Mouse (Mus musculus) liver, adult (tissue): ENCODE measurements around the gene Cntrl.
A peak's percentile ranks its signal among the peaks of the same experiment; 100 is the strongest.

ENCODE experiments used
- GATA4 ChIP-seq: IDR thresholded peaks from 2 replicates; pipeline ENCODE4 v1.6.1; 2014; ENCODE audit warnings: mild to moderate bottlenecking, low read length; ENCODE audit not compliant: insufficient replicate concordance

The Cntrl gene

GRCm38 (mm10) chr2:35109141-35109923 is at the start of gene Cntrl:
Cntrl (plus strand) TSS chr2:35109492.
- no peak; the same call in 1 of the 2 replicates for TF ChIP-seq GATA4

GRCm38 (mm10) chr2:35060256-35060655 is 49.0 kb upstream of the Cntrl start:
- TF ChIP-seq GATA4, result 0 out of 2 replicates have a peak, but pooled peaks have one; percentile 13

GRCm38 (mm10) chr2:35060897-35061296 is 48.4 kb upstream of the Cntrl start:
- TF ChIP-seq GATA4, result no peak

- TF ChIP-seq GATA4, result no peak
Measured at GRCm38 (mm10) chr2:35061338-35061737, 48.0 kb upstream of the Cntrl start, which contains the start of gene Hc. Hc (minus strand) TSS chr2:35061438.

- TF ChIP-seq GATA4, result no peak
Measured at GRCm38 (mm10) chr2:35063333-35064030, 45.8 kb upstream of the Cntrl start.

- TF ChIP-seq GATA4, result no peak
Measured at GRCm38 (mm10) chr2:35066525-35067082, 42.7 kb upstream of the Cntrl start.

GRCm38 (mm10) chr2:35067117-35067516 is 42.2 kb upstream of the Cntrl start:
- TF ChIP-seq GATA4, result no peak

GRCm38 (mm10) chr2:35069124-35069523 is 40.2 kb upstream of the Cntrl start:
- no peak for TF ChIP-seq GATA4

- TF ChIP-seq GATA4, result no peak
Measured at GRCm38 (mm10) chr2:35070275-35070674, 39.0 kb upstream of the Cntrl start.

GRCm38 (mm10) chr2:35072547-35072946 is 36.7 kb upstream of the Cntrl start:
- no peak for TF ChIP-seq GATA4

GRCm38 (mm10) chr2:35074328-35074727 is 35.0 kb upstream of the Cntrl start:
- no peak for TF ChIP-seq GATA4

GRCm38 (mm10) chr2:35079166-35079565 is 30.1 kb upstream of the Cntrl start:
- no peak for TF ChIP-seq GATA4

GRCm38 (mm10) chr2:35087418-35087817 is 21.9 kb upstream of the Cntrl start:
- TF ChIP-seq GATA4, result no peak

- TF ChIP-seq GATA4, result no peak
Measured at GRCm38 (mm10) chr2:35100529-35100928, 8.8 kb upstream of the Cntrl start.

GRCm38 (mm10) chr2:35101443-35101842 is 7.8 kb upstream of the Cntrl start, which contains the start of gene AI182371:
AI182371 (minus strand) TSS chr2:35101543.
- no peak for TF ChIP-seq GATA4

- no peak for TF ChIP-seq GATA4
Measured at GRCm38 (mm10) chr2:35102777-35103176, 6.5 kb upstream of the Cntrl start.

GRCm38 (mm10) chr2:35103558-35103957 is 5.7 kb upstream of the Cntrl start:
- no peak for TF ChIP-seq GATA4

- TF ChIP-seq GATA4, result peak; percentile 74
Measured at GRCm38 (mm10) chr2:35104843-35105242, 4.4 kb upstream of the Cntrl start.
